Mouse (Mus musculus): Measurements from ENCODE around the gene Olfr1371. TPM values are rescaled to one million over a fixed set of nuclear protein-coding genes. Genes with fewer than 3 reads are reported as not detected.

The Olfr1371 gene
- total and polyA plus RNA-seq, 3 experiments, result not detected

Other genes with a start within 250 kb of the Olfr1371 start
- gene Cdkn2aipnl, start 246.3 kb downstream of the Olfr1371 start, total RNA-seq (2012; rRNA removed), result 91.9 and 111 TPM in 2 replicates
- 10 to 100 TPM in 1 of 2 experiments, not detected in 1; 74.5 TPM for gene Cdkn2aipnl, start 246.3 kb downstream of the Olfr1371 start, polyA plus RNA-seq (2012; ENCODE audit: insufficient read depth in 1 of 2, insufficient read length in 2 of 2, low read depth in 1 of 2, low replicate concordance in 2 of 2, missing spikeins in 1 of 2)
- gene Ube2b, start 213.2 kb downstream of the Olfr1371 start, total RNA-seq (2012; rRNA removed), result 35.4 and 39.5 TPM in 2 replicates
- 100 to 1,000 TPM in 1 of 2 experiments, not detected in 1; 112 TPM for gene Ube2b, start 213.2 kb downstream of the Olfr1371 start, polyA plus RNA-seq (2012; ENCODE audit: insufficient read depth in 1 of 2, insufficient read length in 2 of 2, low read depth in 1 of 2, low replicate concordance in 2 of 2, missing spikeins in 1 of 2)
- gene Cdkl3, start 209.8 kb downstream of the Olfr1371 start, total RNA-seq (2012; rRNA removed), result 4.4 and 4.9 TPM in 2 replicates
- gene Cdkl3, start 209.8 kb downstream of the Olfr1371 start, polyA plus RNA-seq (2012; ENCODE audit: insufficient read depth in 1 of 2, insufficient read length in 2 of 2, low read depth in 1 of 2, low replicate concordance in 2 of 2, missing spikeins in 1 of 2), result 1 to 10 TPM in 1 of 2 experiments, not detected in 1; 3.7 TPM
- gene Ppp2ca, start 115.3 kb downstream of the Olfr1371 start, total RNA-seq (2012; rRNA removed), result 78.2 and 89.5 TPM in 2 replicates
- gene Ppp2ca, start 115.3 kb downstream of the Olfr1371 start, polyA plus RNA-seq (2012; ENCODE audit: insufficient read depth in 1 of 2, insufficient read length in 2 of 2, low read depth in 1 of 2, low replicate concordance in 2 of 2, missing spikeins in 1 of 2), result 100 to 1,000 TPM; 102 to 113 TPM
- not detected in 2 replicates for gene Olfr1373, start 68.5 kb downstream of the Olfr1371 start, total RNA-seq (2012; rRNA removed)
- not detected for gene Olfr1373, start 68.5 kb downstream of the Olfr1371 start, polyA plus RNA-seq (2012; ENCODE audit: insufficient read depth in 1 of 2, insufficient read length in 2 of 2, low read depth in 1 of 2, low replicate concordance in 2 of 2, missing spikeins in 1 of 2)
- 414 and 445 TPM in 2 replicates for gene Skp1a, start 18.0 kb upstream of the Olfr1371 start, total RNA-seq (2012; rRNA removed)
- gene Skp1a, start 18.0 kb upstream of the Olfr1371 start, polyA plus RNA-seq (2012; ENCODE audit: insufficient read depth in 1 of 2, insufficient read length in 2 of 2, low read depth in 1 of 2, low replicate concordance in 2 of 2, missing spikeins in 1 of 2), result 1,000 to 10,000 TPM in 1 of 2 experiments, 100 to 1,000 TPM in 1; 169 to 1,533 TPM
- 0.12 and 0.29 TPM in 2 replicates for gene Tcf7, start 69.0 kb upstream of the Olfr1371 start, total RNA-seq (2012; rRNA removed)
- 1 to 10 TPM in 1 of 2 experiments, not detected in 1; 2.3 TPM for gene Tcf7, start 69.0 kb upstream of the Olfr1371 start, polyA plus RNA-seq (2012; ENCODE audit: insufficient read depth in 1 of 2, insufficient read length in 2 of 2, low read depth in 1 of 2, low replicate concordance in 2 of 2, missing spikeins in 1 of 2)
- gene Vdac1, start 146.9 kb upstream of the Olfr1371 start, total RNA-seq (2012; rRNA removed), result 381 and 395 TPM in 2 replicates
- gene Vdac1, start 146.9 kb upstream of the Olfr1371 start, polyA plus RNA-seq (2012; ENCODE audit: insufficient read depth in 1 of 2, insufficient read length in 2 of 2, low read depth in 1 of 2, low replicate concordance in 2 of 2, missing spikeins in 1 of 2), result 100 to 1,000 TPM; 257 to 389 TPM
- 75.4 and 85.9 TPM in 2 replicates for gene 9530068E07Rik, start 182.4 kb upstream of the Olfr1371 start, total RNA-seq (2012; rRNA removed)
- gene 9530068E07Rik, start 182.4 kb upstream of the Olfr1371 start, polyA plus RNA-seq (2012; ENCODE audit: insufficient read depth in 1 of 2, insufficient read length in 2 of 2, low read depth in 1 of 2, low replicate concordance in 2 of 2, missing spikeins in 1 of 2), result 10 to 100 TPM in 1 of 2 experiments, not detected in 1; 75.7 TPM